8 mouse cellular contexts compared by ENCODE assay signal in genomic region chr1:128590011-128590410, GRCm38 (mm10). TPM values are rescaled to one million over a fixed set of nuclear protein-coding genes. Genes with fewer than 3 reads are reported as not detected.
DNase-seq lines count a peak whose midpoint lies in the region; ATAC-seq and TF ChIP-seq lines count a peak whose summit lies in the region.

No protein-coding gene starts in this region.

- TF ChIP-seq POLR2A in kidney, adult 2 months (IDR thresholded peaks at IDR 0.05; ENCODE audit: low read depth, low read length): no peak

- WGBS in kidney, embryonic 16.5 days: 12% methylated on average over 6 of the region's 6 CpGs
- 24% methylated on average over 6 of the region's 6 CpGs for WGBS in kidney, adult 2 months
- WGBS in forebrain, postnatal 0 days: 5% methylated on average over 6 of the region's 6 CpGs
- under 1% methylated on average over 6 of the region's 6 CpGs for WGBS in midbrain, embryonic 14.5 days

- no peak for ATAC-seq in kidney, embryonic 16.5 days (ENCODE audit: low FRiP score, low TSS enrichment)
- no peak for ATAC-seq in forebrain, postnatal 0 days
- no peak for ATAC-seq in midbrain, embryonic 14.5 days (ENCODE audit: low FRiP score, low TSS enrichment)

- TF ChIP-seq CTCF in kidney, adult 2 months (conservative IDR thresholded peaks at IDR 0.05; ENCODE audit: insufficient read depth, insufficient read length, low read depth, low read length): no peak
- no peak for TF ChIP-seq CTCF in forebrain, postnatal 0 days (IDR thresholded peaks at IDR 0.05; ENCODE audit: low read depth)

- no peak overlapping the region for H3K9ac ChIP-seq in kidney, embryonic 16.5 days (replicated peaks; ENCODE audit: low read length)
- H3K9ac ChIP-seq in forebrain, postnatal 0 days: no peak overlapping the region
- H3K9ac ChIP-seq in midbrain, embryonic 14.5 days (replicated peaks; ENCODE audit: low read length): peak overlapping the region; percentile 74; the same call in 1 of the 2 replicates

- no peaks in the 10 kb centered on the region for H3K36me3 ChIP-seq in kidney, embryonic 16.5 days (ENCODE audit: insufficient read depth, low read length)
- no peaks in the 10 kb centered on the region for H3K36me3 ChIP-seq in kidney, adult 2 months (ENCODE audit: control insufficient read depth, insufficient read depth, low read length)
- no peaks in the 10 kb centered on the region for H3K36me3 ChIP-seq in forebrain, postnatal 0 days (ENCODE audit: insufficient read depth)
- no peaks in the 10 kb centered on the region for H3K36me3 ChIP-seq in midbrain, embryonic 14.5 days (ENCODE audit: control insufficient read depth, insufficient read depth, low read length)

- no peaks in the 10 kb centered on the region for H3K9me3 ChIP-seq in kidney, embryonic 16.5 days (ENCODE audit: low read length)
- no peaks in the 10 kb centered on the region for H3K9me3 ChIP-seq in forebrain, postnatal 0 days (ENCODE audit: low read length)
- H3K9me3 ChIP-seq in midbrain, embryonic 14.5 days (ENCODE audit: control insufficient read depth, low read length): no peaks in the 10 kb centered on the region

- H3K4me3 ChIP-seq in kidney, embryonic 16.5 days (ENCODE audit: low read length): peak overlapping the region; percentile 70
- no peak overlapping the region for H3K4me3 ChIP-seq in kidney, adult 2 months (ENCODE audit: insufficient read depth, low read depth, low read length)
- peak overlapping the region; percentile 6; the same call in 1 of the 2 replicates for H3K4me3 ChIP-seq in brown adipose tissue, adult 24 weeks (ENCODE audit: insufficient read depth, low read depth, low read length)
- H3K4me3 ChIP-seq in forebrain, postnatal 0 days (ENCODE audit: low read depth, low read length): peak overlapping the region; percentile 62; the same call in 1 of the 2 replicates
- H3K4me3 ChIP-seq in midbrain, embryonic 14.5 days (replicated peaks; ENCODE audit: low read depth, low read length): peak overlapping the region; percentile 63

- H3K4me1 ChIP-seq in kidney, embryonic 16.5 days (ENCODE audit: insufficient read depth, low read length): peaks cover 26% of the 10 kb centered on the region
- no peaks in the 10 kb centered on the region for H3K4me1 ChIP-seq in kidney, adult 2 months (ENCODE audit: control insufficient read depth, insufficient read depth, low read length)
- H3K4me1 ChIP-seq in brown adipose tissue, adult 24 weeks (ENCODE audit: control insufficient read depth, insufficient read depth, insufficient read length, low read length): peaks cover 2% of the 10 kb centered on the region; the same call in 1 of the 2 replicates
- H3K4me1 ChIP-seq in forebrain, postnatal 0 days (ENCODE audit: insufficient read depth): peaks cover 28% of the 10 kb centered on the region
- peaks cover 37% of the 10 kb centered on the region for H3K4me1 ChIP-seq in midbrain, embryonic 14.5 days (ENCODE audit: control insufficient read depth, insufficient read depth, low read length)

- DNase-seq in kidney, adult 2 months: no peak
- DNase-seq in forebrain, postnatal 0 days: no peak
- DNase-seq in midbrain, embryonic 14.5 days: peak; percentile 38
- no peak for DNase-seq in left cerebral cortex, postnatal 10 days (ENCODE audit: extremely low spot score in 1 of 2, low spot score in 2 of 2)
- no peak for DNase-seq in right cerebral cortex, postnatal 14 days
- DNase-seq in left cerebral cortex, adult 11 months (ENCODE audit: low spot score): no peak

- H3K27ac ChIP-seq in kidney, embryonic 16.5 days (ENCODE audit: low read length): no peak overlapping the region
- no peak overlapping the region for H3K27ac ChIP-seq in kidney, adult 2 months (ENCODE audit: insufficient read depth, low read depth, low read length)
- H3K27ac ChIP-seq in brown adipose tissue, adult 24 weeks (replicated peaks; ENCODE audit: low read depth, low read length): no peak overlapping the region
- 0 out of 2 replicates have a peak overlapping the region, but pooled peaks have one; percentile 6 for H3K27ac ChIP-seq in forebrain, postnatal 0 days (ENCODE audit: low read depth, low read length)
- no peak overlapping the region for H3K27ac ChIP-seq in midbrain, embryonic 14.5 days (replicated peaks; ENCODE audit: low read depth, low read length)

- H3K27me3 ChIP-seq in kidney, embryonic 16.5 days (ENCODE audit: insufficient read depth, low read length): peaks cover 17% of the 10 kb centered on the region
- no peaks in the 10 kb centered on the region for H3K27me3 ChIP-seq in kidney, adult 2 months (replicated peaks; ENCODE audit: control insufficient read depth, insufficient read depth, low read length)
- no peaks in the 10 kb centered on the region for H3K27me3 ChIP-seq in forebrain, postnatal 0 days (ENCODE audit: insufficient read depth, low read length)
- H3K27me3 ChIP-seq in midbrain, embryonic 14.5 days (ENCODE audit: control insufficient read depth, insufficient read depth, low read length): no peaks in the 10 kb centered on the region

- peak overlapping the region; percentile 94 for H3K4me2 ChIP-seq in kidney, embryonic 16.5 days (replicated peaks; ENCODE audit: low read depth, low read length)
- peak overlapping the region; percentile 21 for H3K4me2 ChIP-seq in forebrain, postnatal 0 days (ENCODE audit: low read depth)
- H3K4me2 ChIP-seq in midbrain, embryonic 14.5 days (ENCODE audit: low read length): peak overlapping the region; percentile 90

- intact Hi-C loops in left cerebral cortex, postnatal 10 days (cut with DNase I): loop anchor here (5.0 kb wide), 1 partner anchor 237 kb away; no protein-coding TSS in a partner anchor

RNA-seq across cellular contexts. Expression of gene Cxcr4, which starts 2.1 kb away (rescaled TPM):
- 8.7 and 9.0 TPM in 2 replicates for polyA plus RNA-seq in kidney, embryonic 16.5 days (2015; fragmentation: Nextera tagmentation; extraction: Ambion mirVana)
- polyA plus RNA-seq in kidney, adult 2 months (2012; rRNA removed): 12.8 and 22.4 TPM in 2 replicates
- 2.3 and 4.5 TPM in 2 replicates for polyA plus RNA-seq in brown adipose tissue, adult 24 weeks (2012; ENCODE audit: insufficient read depth, insufficient read length, missing spikeins)
- 41.3 and 44.9 TPM in 2 replicates for total RNA-seq in forebrain, postnatal 0 days (2014; rRNA removed)
- 4.9 and 5.8 TPM in 2 replicates for polyA plus RNA-seq in forebrain, postnatal 0 days (2015; fragmentation: Nextera tagmentation; extraction: Ambion mirVana)
- 10.2 and 12.3 TPM in 2 replicates for polyA plus RNA-seq in midbrain, embryonic 14.5 days (2014; fragmentation: Nextera tagmentation; extraction: Ambion mirVana)
- 1 to 10 TPM; 7.2 to 10.0 TPM for total RNA-seq in left cerebral cortex, postnatal 10 days (2021)

Comparison
In these comparisons a context has a peak if more than half of its experiments do, and no peak if none do; other contexts are left out.
1. H3K4me2 ChIP-seq: peak in every context shown above with its lines; median percentile 94 in kidney, embryonic 16.5 days; 90 in midbrain, embryonic 14.5 days; 21 in forebrain, postnatal 0 days.